Mouse (Mus musculus): ENCODE data around the gene Bglap. TPM values are rescaled to one million over a fixed set of nuclear protein-coding genes. Genes with fewer than 3 reads are reported as not detected.

Bglap gene
- total and polyA plus RNA-seq, 2 experiments from 2014 or later, result not detected

DNA sequence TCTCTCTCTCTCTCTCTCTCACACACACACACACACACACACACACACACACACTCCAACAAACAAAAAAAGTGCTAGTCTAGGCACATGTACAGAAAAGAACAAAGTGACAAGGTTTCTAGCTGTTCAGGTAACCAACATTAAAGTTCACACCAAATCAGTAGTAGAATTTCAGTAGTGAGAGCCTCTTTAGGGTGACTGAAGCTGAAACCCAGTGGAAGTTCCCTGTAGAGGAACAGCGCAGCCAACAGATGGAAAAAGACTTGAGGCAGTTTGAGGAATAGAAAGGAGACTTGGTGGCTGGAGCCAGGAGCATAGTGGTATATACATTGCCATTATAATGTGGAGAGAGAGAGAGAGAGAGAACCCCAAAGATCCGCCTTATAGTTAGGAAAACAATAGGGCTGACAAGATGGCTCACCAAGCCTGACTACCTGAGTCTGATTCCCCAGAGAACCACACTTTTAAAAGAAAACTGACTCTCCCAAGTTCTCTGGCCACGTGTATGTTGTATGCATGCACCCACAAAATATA lies 49.3 kb downstream of the Bglap start:
- Histone ChIP-seq H3K4me1 (ENCODE audit: insufficient read depth, low read length) (peaks cover 10% of the 10 kb centered on the region; the same call in 1 of the 2 replicates), H3K36me3 (ENCODE audit: insufficient read depth, low read length) (no peaks in the 10 kb centered on the region), H3K4me2 (ENCODE audit: low read depth, low read length) (peak overlapping the region; percentile 77), H3K27me3 (ENCODE audit: insufficient read depth, low read length) (no peaks in the 10 kb centered on the region), H3K9me3 (ENCODE audit: low read length) (no peaks in the 10 kb centered on the region), H3K4me3 (ENCODE audit: low read length) (peak overlapping the region; percentile 81), H3K27ac (no peak overlapping the region; the same call in 1 of the 2 replicates), H3K9ac (replicated peaks; ENCODE audit: low read length) (peak overlapping the region; percentile 85)
- DNase-seq (ENCODE audit: low spot score) (no peak), ATAC-seq (no peak)
- TF ChIP-seq CTCF (IDR thresholded peaks at IDR 0.05; ENCODE audit: low read depth), result no peak
- 31% methylated on average over 3 of the region's 3 CpGs for WGBS

DNA sequence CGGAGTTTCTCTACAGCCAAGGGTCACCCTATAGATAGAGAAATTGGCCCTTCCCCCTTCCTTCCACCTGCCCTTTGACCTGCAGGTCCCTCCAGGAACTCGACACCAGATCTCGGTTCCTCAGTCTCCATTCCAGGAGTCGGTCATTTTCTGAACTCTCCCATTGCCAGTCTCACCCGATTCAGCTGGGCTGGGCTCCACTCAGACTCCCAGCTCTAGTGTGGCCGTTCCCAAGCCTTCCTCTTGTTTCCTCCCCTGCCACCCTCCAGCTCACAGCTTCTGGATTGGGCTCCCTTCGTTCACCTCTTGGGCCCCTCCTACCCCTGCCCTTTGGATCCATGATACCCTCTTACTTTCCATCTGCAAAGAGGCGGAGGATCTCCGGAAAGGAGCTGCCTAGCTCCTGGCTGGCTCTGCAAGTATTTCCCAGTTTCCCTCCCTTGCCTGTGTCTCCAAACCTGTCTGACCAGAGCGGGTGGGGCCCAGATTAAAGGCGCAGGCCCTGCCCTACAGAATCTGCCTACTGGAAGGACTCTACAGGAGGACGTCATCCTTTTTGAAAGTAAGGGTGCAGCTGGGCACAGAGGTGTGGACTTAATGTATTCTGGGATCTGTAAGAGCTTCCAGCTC lies 50.1 kb downstream of the Bglap start:
- Histone ChIP-seq H3K27me3 (ENCODE audit: insufficient read depth, low read length) (no peaks in the 10 kb centered on the region), H3K4me3 (ENCODE audit: low read length) (no peak overlapping the region), H3K4me1 (ENCODE audit: insufficient read depth, low read length) (peaks cover 10% of the 10 kb centered on the region; the same call in 1 of the 2 replicates), H3K9ac (replicated peaks; ENCODE audit: low read length) (no peak overlapping the region), H3K36me3 (ENCODE audit: insufficient read depth, low read length) (no peaks in the 10 kb centered on the region), H3K4me2 (ENCODE audit: low read depth, low read length) (no peak overlapping the region), H3K9me3 (ENCODE audit: low read length) (no peaks in the 10 kb centered on the region), H3K27ac (no peak overlapping the region)
- TF ChIP-seq CTCF (IDR thresholded peaks at IDR 0.05; ENCODE audit: low read depth), result no peak
- WGBS, result 68% methylated on average over 12 of the region's 12 CpGs
- ATAC-seq, result no peak
- DNase-seq (ENCODE audit: low spot score), result no peak

Other genes with a start within 250 kb of the Bglap start
- gene Mef2d, start 242.1 kb downstream of the Bglap start, total RNA-seq (2014; rRNA removed), result 44.0 and 50.3 TPM in 2 replicates
- 13.4 and 19.2 TPM in 2 replicates for gene Mef2d, start 242.1 kb downstream of the Bglap start, polyA plus RNA-seq (2015; fragmentation: Nextera tagmentation; extraction: Ambion mirVana)
- 0.94 and 1.0 TPM in 2 replicates for gene Rhbg, start 129.8 kb downstream of the Bglap start, total RNA-seq (2014; rRNA removed)
- gene Rhbg, start 129.8 kb downstream of the Bglap start, polyA plus RNA-seq (2015; fragmentation: Nextera tagmentation; extraction: Ambion mirVana), result 0.37 and 0.43 TPM in 2 replicates
- 2.1 TPM in 1 of 2 replicates, not detected in the other for gene Gm38392, start 97.3 kb downstream of the Bglap start, total RNA-seq (2014; rRNA removed)
- 0.21 and 0.24 TPM in 2 replicates for gene Gm38392, start 97.3 kb downstream of the Bglap start, polyA plus RNA-seq (2015; fragmentation: Nextera tagmentation; extraction: Ambion mirVana)
- gene Tsacc, start 87.5 kb downstream of the Bglap start, total RNA-seq (2014; rRNA removed), result not detected in 2 replicates
- gene Tsacc, start 87.5 kb downstream of the Bglap start, polyA plus RNA-seq (2015; fragmentation: Nextera tagmentation; extraction: Ambion mirVana), result 10.5 and 10.6 TPM in 2 replicates
- gene Cct3, start 87.3 kb downstream of the Bglap start, total RNA-seq (2014; rRNA removed), result 231 and 236 TPM in 2 replicates
- 388 and 401 TPM in 2 replicates for gene Cct3, start 87.3 kb downstream of the Bglap start, polyA plus RNA-seq (2015; fragmentation: Nextera tagmentation; extraction: Ambion mirVana)
- gene Glmp, start 59.4 kb downstream of the Bglap start, total RNA-seq (2014; rRNA removed), result 54.9 and 76.9 TPM in 2 replicates
- gene Glmp, start 59.4 kb downstream of the Bglap start, polyA plus RNA-seq (2015; fragmentation: Nextera tagmentation; extraction: Ambion mirVana), result 135 and 142 TPM in 2 replicates
- 0.52 and 0.54 TPM in 2 replicates for gene Tmem79, start 48.3 kb downstream of the Bglap start, total RNA-seq (2014; rRNA removed)
- 1.1 and 1.5 TPM in 2 replicates for gene Tmem79, start 48.3 kb downstream of the Bglap start, polyA plus RNA-seq (2015; fragmentation: Nextera tagmentation; extraction: Ambion mirVana)
- gene Smg5, start 48.2 kb downstream of the Bglap start, total RNA-seq (2014; rRNA removed), result 78.8 and 98.1 TPM in 2 replicates
- 42.9 and 43.0 TPM in 2 replicates for gene Smg5, start 48.2 kb downstream of the Bglap start, polyA plus RNA-seq (2015; fragmentation: Nextera tagmentation; extraction: Ambion mirVana)
- gene Paqr6, start 19.9 kb downstream of the Bglap start, total RNA-seq (2014; rRNA removed), result 8.3 and 10.1 TPM in 2 replicates
- gene Paqr6, start 19.9 kb downstream of the Bglap start, polyA plus RNA-seq (2015; fragmentation: Nextera tagmentation; extraction: Ambion mirVana), result 8.6 and 10.3 TPM in 2 replicates
- not detected in 2 replicates for gene Bglap3, start 11.7 kb downstream of the Bglap start, total RNA-seq (2014; rRNA removed)
- 0.15 TPM in 1 of 2 replicates, not detected in the other for gene Bglap3, start 11.7 kb downstream of the Bglap start, polyA plus RNA-seq (2015; fragmentation: Nextera tagmentation; extraction: Ambion mirVana)
- not detected in 2 replicates for gene Bglap2, start 5.8 kb downstream of the Bglap start, total RNA-seq (2014; rRNA removed)
- not detected in 2 replicates for gene Bglap2, start 5.8 kb downstream of the Bglap start, polyA plus RNA-seq (2015; fragmentation: Nextera tagmentation; extraction: Ambion mirVana)
- gene Pmf1, start 25.9 kb upstream of the Bglap start, total RNA-seq (2014; rRNA removed), result 39.4 and 60.4 TPM in 2 replicates
- 47.2 and 48.4 TPM in 2 replicates for gene Pmf1, start 25.9 kb upstream of the Bglap start, polyA plus RNA-seq (2015; fragmentation: Nextera tagmentation; extraction: Ambion mirVana)
- gene Slc25a44, start 40.7 kb upstream of the Bglap start, total RNA-seq (2014; rRNA removed), result 68.3 and 68.6 TPM in 2 replicates
- 31.9 and 34.1 TPM in 2 replicates for gene Slc25a44, start 40.7 kb upstream of the Bglap start, polyA plus RNA-seq (2015; fragmentation: Nextera tagmentation; extraction: Ambion mirVana)
- gene Sema4a, start 76.7 kb upstream of the Bglap start, total RNA-seq (2014; rRNA removed), result 39.4 and 45.2 TPM in 2 replicates
- 25.4 and 26.5 TPM in 2 replicates for gene Sema4a, start 76.7 kb upstream of the Bglap start, polyA plus RNA-seq (2015; fragmentation: Nextera tagmentation; extraction: Ambion mirVana)
- gene Lmna, start 125.5 kb upstream of the Bglap start, total RNA-seq (2014; rRNA removed), result 59.7 and 60.8 TPM in 2 replicates
- 59.1 and 61.1 TPM in 2 replicates for gene Lmna, start 125.5 kb upstream of the Bglap start, polyA plus RNA-seq (2015; fragmentation: Nextera tagmentation; extraction: Ambion mirVana)
- gene Mex3a, start 147.9 kb upstream of the Bglap start, total RNA-seq (2014; rRNA removed), result 52.3 and 54.5 TPM in 2 replicates
- gene Mex3a, start 147.9 kb upstream of the Bglap start, polyA plus RNA-seq (2015; fragmentation: Nextera tagmentation; extraction: Ambion mirVana), result 13.9 and 15.3 TPM in 2 replicates
- gene Rab25, start 163.8 kb upstream of the Bglap start, total RNA-seq (2014; rRNA removed), result not detected in 2 replicates
- 0.44 and 1.3 TPM in 2 replicates for gene Rab25, start 163.8 kb upstream of the Bglap start, polyA plus RNA-seq (2015; fragmentation: Nextera tagmentation; extraction: Ambion mirVana)
- 45.1 and 59.2 TPM in 2 replicates for gene Lamtor2, start 168.6 kb upstream of the Bglap start, total RNA-seq (2014; rRNA removed)
- 189 and 198 TPM in 2 replicates for gene Lamtor2, start 168.6 kb upstream of the Bglap start, polyA plus RNA-seq (2015; fragmentation: Nextera tagmentation; extraction: Ambion mirVana)
- gene Ubqln4, start 169.3 kb upstream of the Bglap start, total RNA-seq (2014; rRNA removed), result 119 and 131 TPM in 2 replicates
- gene Ubqln4, start 169.3 kb upstream of the Bglap start, polyA plus RNA-seq (2015; fragmentation: Nextera tagmentation; extraction: Ambion mirVana), result 29.4 and 29.8 TPM in 2 replicates
- gene Ssr2, start 191.4 kb upstream of the Bglap start, total RNA-seq (2014; rRNA removed), result 247 and 307 TPM in 2 replicates
- 209 and 210 TPM in 2 replicates for gene Ssr2, start 191.4 kb upstream of the Bglap start, polyA plus RNA-seq (2015; fragmentation: Nextera tagmentation; extraction: Ambion mirVana)
- 93.4 and 100 TPM in 2 replicates for gene Arhgef2, start 221.5 kb upstream of the Bglap start, total RNA-seq (2014; rRNA removed)
- gene Arhgef2, start 221.5 kb upstream of the Bglap start, polyA plus RNA-seq (2015; fragmentation: Nextera tagmentation; extraction: Ambion mirVana), result 56.0 and 57.1 TPM in 2 replicates